12 mouse cellular contexts compared by ENCODE assay signal in the genomic region with DNA sequence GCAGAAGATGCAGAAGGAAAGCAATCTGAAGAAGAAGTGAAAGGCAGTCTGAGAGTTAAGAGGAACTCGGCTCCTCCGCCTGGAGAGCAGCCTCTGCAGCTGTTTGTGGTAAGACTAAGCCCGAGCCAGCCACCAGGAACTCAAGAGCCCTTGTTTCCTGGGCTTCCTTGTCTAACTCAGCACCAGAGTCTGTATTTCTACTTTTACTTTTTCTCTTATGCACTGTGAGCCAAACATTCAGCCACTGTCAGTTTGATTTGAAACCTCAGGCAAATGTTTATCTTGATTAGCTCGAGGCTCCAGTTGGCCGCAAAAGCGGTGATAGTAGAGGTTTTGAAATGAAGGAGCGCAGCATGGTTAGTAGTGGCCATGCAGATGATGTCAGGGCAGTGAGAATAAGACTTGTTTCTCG.
DNase-seq lines count a peak whose midpoint lies in the region; ATAC-seq and TF ChIP-seq lines count a peak whose summit lies in the region.
"Had no signal": no experiment of that assay in that cellular context is flagged by ENCODE, and none has a peak within 500 bp of the region (broad histone marks: within the 10 kb centered on the region; RNA-seq: fewer than 3 reads in every experiment).

No protein-coding gene starts in this region.

- intact Hi-C loops in gastrocnemius, postnatal 36 days (cut with DNase I), result no loop called here

- no peak overlapping the region for H3K9ac ChIP-seq in hindbrain, embryonic 16.5 days (ENCODE audit: low read depth, low read length)
- H3K9ac ChIP-seq: heart, embryonic 13.5 days; limb, embryonic 13.5 days had no signal

- no peak overlapping the region for H3K4me2 ChIP-seq in hindbrain, embryonic 16.5 days (ENCODE audit: low read length)
- H3K4me2 ChIP-seq: heart, embryonic 13.5 days; limb, embryonic 13.5 days had no signal

- H3K36me3 ChIP-seq in thymus, adult 2 months (ENCODE audit: control insufficient read depth, insufficient read depth, low read length), result peaks cover 44% of the 10 kb centered on the region
- peaks cover 73% of the 10 kb centered on the region for H3K36me3 ChIP-seq in megakaryocyte, embryonic 14.5 days (replicated peaks; ENCODE audit: low read length)
- H3K36me3 ChIP-seq in hindbrain, embryonic 16.5 days (ENCODE audit: control insufficient read depth, insufficient read depth, low read length), result peaks cover 21% of the 10 kb centered on the region
- H3K36me3 ChIP-seq in midbrain, embryonic 10.5 days, result peaks cover 88% of the 10 kb centered on the region

- H3K27me3 ChIP-seq in thymus, adult 2 months (ENCODE audit: control insufficient read depth, insufficient read depth, low read length), result no peaks in the 10 kb centered on the region
- no peaks in the 10 kb centered on the region for H3K27me3 ChIP-seq in megakaryocyte, embryonic 14.5 days (replicated peaks)
- H3K27me3 ChIP-seq in hindbrain, embryonic 16.5 days (replicated peaks; ENCODE audit: control insufficient read depth, insufficient read depth, low read length), result no peaks in the 10 kb centered on the region
- no peaks in the 10 kb centered on the region for H3K27me3 ChIP-seq in midbrain, embryonic 10.5 days (ENCODE audit: low read depth, poor library complexity, severe bottlenecking)
- H3K27me3 ChIP-seq: heart, embryonic 13.5 days; limb, embryonic 13.5 days had no signal

- no peak overlapping the region for H3K4me3 ChIP-seq in thymus, adult 2 months (ENCODE audit: control insufficient read depth, insufficient read depth, low read length)
- peak overlapping the region; percentile 54 for H3K4me3 ChIP-seq in megakaryocyte, embryonic 14.5 days (replicated peaks)
- no peak overlapping the region for H3K4me3 ChIP-seq in hindbrain, embryonic 16.5 days (ENCODE audit: low read length)
- H3K4me3 ChIP-seq in midbrain, embryonic 10.5 days, result no peak overlapping the region
- H3K4me3 ChIP-seq: erythroblast, embryonic 14.5 days; heart, embryonic 13.5 days; limb, embryonic 13.5 days had no signal

- H3K27ac ChIP-seq in thymus, adult 2 months (ENCODE audit: control insufficient read depth, insufficient read depth, low read length), result no peak overlapping the region
- no peak overlapping the region for H3K27ac ChIP-seq in hindbrain, embryonic 16.5 days (ENCODE audit: low read depth, low read length)
- no peak overlapping the region for H3K27ac ChIP-seq in midbrain, embryonic 10.5 days (replicated peaks)
- H3K27ac ChIP-seq: heart, embryonic 13.5 days; limb, embryonic 13.5 days had no signal

- no peaks in the 10 kb centered on the region for H3K9me3 ChIP-seq in megakaryocyte, embryonic 14.5 days
- H3K9me3 ChIP-seq in hindbrain, embryonic 16.5 days (ENCODE audit: control insufficient read depth, low read length), result no peaks in the 10 kb centered on the region
- H3K9me3 ChIP-seq in midbrain, embryonic 10.5 days (replicated peaks), result no peaks in the 10 kb centered on the region
- H3K9me3 ChIP-seq: heart, embryonic 13.5 days; limb, embryonic 13.5 days had no signal

- ATAC-seq in hindbrain, embryonic 16.5 days, result no peak

- no peak for TF ChIP-seq CTCF in thymus, adult 2 months (IDR thresholded peaks at IDR 0.05; ENCODE audit: borderline replicate concordance, control insufficient read depth, extremely low read depth, insufficient read depth, low read length, poor library complexity)

- WGBS in thymus, adult 2 months, result 11% methylated on average over 8 of the region's 8 CpGs
- WGBS in hindbrain, embryonic 16.5 days, result 92% methylated on average over 8 of the region's 8 CpGs
- 90% methylated on average over 8 of the region's 8 CpGs for WGBS in midbrain, embryonic 10.5 days

- no peaks in the 10 kb centered on the region for H3K4me1 ChIP-seq in thymus, adult 2 months (replicated peaks; ENCODE audit: control insufficient read depth, insufficient read depth, low read length)
- peaks cover 12% of the 10 kb centered on the region for H3K4me1 ChIP-seq in megakaryocyte, embryonic 14.5 days
- H3K4me1 ChIP-seq in hindbrain, embryonic 16.5 days (ENCODE audit: control insufficient read depth, insufficient read depth, low read depth, low read length), result no peaks in the 10 kb centered on the region
- no peaks in the 10 kb centered on the region for H3K4me1 ChIP-seq in midbrain, embryonic 10.5 days
- H3K4me1 ChIP-seq: heart, embryonic 13.5 days had no signal

- TF ChIP-seq POLR2A in thymus, adult 2 months (IDR thresholded peaks at IDR 0.05; ENCODE audit: control insufficient read depth, extremely low read depth, insufficient read depth, low read length, poor library complexity), result no peak

- peak; percentile 11 for DNase-seq in gastrocnemius, postnatal 10 days
- DNase-seq in gastrocnemius, postnatal 36 days, result no peak
- peak; percentile 40 for DNase-seq in thymus, adult 2 months
- no peak for DNase-seq in thymus, adult 18-20 months
- DNase-seq in midbrain, embryonic 10.5 days (ENCODE audit: low spot score), result no peak
- no peak for DNase-seq in right cerebral cortex, postnatal 25 days
- DNase-seq: cerebellum, adult 18-20 months had no signal

Comparison
In these comparisons a context has a peak if more than half of its experiments do, and no peak if none do; other contexts are left out.
1. DNase-seq: peak in gastrocnemius, postnatal 10 days (single experiment) and thymus, adult 2 months (single experiment); none in gastrocnemius, postnatal 36 days (0 of 2), thymus, adult 18-20 months (0 of 2), midbrain, embryonic 10.5 days (single experiment) and right cerebral cortex, postnatal 25 days (single experiment).